Mouse (Mus musculus): ENCODE results near the gene Anks3.

DNA sequence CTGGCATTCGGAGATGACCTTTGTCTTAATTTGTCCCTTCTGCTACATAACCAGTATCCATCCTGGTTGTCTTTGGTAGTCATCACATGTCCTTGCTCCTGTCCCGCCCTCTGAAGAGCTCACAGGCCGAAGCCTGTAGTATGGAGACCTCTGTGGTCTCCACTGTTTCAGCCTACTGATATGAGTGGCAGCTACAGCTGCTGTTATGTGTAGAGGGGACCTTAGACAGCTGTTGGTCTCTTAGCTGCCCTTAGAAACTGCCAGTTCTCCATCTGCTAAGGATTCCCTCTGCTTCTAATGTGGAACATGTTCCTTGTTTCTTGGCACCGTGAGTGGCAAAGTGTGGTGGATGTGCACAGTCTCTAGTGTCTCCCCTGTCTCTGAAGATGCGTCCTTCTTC, 40.0 kb downstream of the Anks3 start:
- no peak for TF ChIP-seq POLR2A (IDR thresholded peaks at IDR 0.05; ENCODE audit: borderline replicate concordance, extremely low read depth, insufficient read depth, insufficient read length, poor library complexity, severe bottlenecking)
- TF ChIP-seq CTCF (IDR thresholded peaks at IDR 0.05; ENCODE audit: borderline replicate concordance, extremely low read depth, insufficient read depth, insufficient read length) = no peak
